Mouse (Mus musculus): ENCODE measurements around the gene Cabp7.

DNA sequence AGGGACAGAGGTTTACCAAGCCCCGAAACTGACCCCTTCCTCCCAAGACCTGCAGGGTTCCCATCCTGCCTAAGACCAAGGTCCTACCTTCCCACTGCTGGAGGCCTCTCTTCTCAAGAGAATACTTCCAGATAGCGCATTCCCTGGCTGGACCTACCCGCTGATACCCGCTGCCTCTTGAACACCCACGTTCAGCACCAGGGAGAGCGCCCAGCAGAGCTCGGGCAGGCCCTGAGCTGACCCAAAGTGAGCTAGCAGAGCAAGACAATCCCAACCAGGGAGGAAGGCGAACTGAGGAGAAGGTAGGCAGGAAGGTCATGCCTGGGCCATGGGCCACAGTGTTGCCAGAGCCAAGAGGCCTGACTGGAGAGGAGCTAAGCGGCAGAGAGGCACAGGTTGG, 3.7 kb upstream of the Cabp7 start:
- TF ChIP-seq POLR2A (IDR thresholded peaks at IDR 0.05; ENCODE audit: insufficient read depth, low read length) (no peak), EP300 (IDR thresholded peaks at IDR 0.05; ENCODE audit: insufficient read depth, low read depth, low read length) (no peak)

All from ES-Bruce4 (cell line).